Mouse (Mus musculus): Measurements from ENCODE around the gene Eif3m. TPM values are rescaled to one million over a fixed set of nuclear protein-coding genes. Genes with fewer than 3 reads are reported as not detected.

Gene Eif3m
- polyA plus RNA-seq (2016; fragmentation: Nextera tagmentation; extraction: Ambion mirVana), result 285 and 314 TPM in 2 replicates

- Histone ChIP-seq H3K36me3 (peaks cover 21% of the 10 kb centered on the region), H3K4me3 (peak within 1 kb of the TSS; percentile 98), H3K9me3 (replicated peaks) (no peaks in the 10 kb centered on the region), H3K27ac (replicated peaks) (peak within 1 kb of the TSS; percentile 94), H3K4me1 (peaks cover 22% of the 10 kb centered on the region), H3K27me3 (ENCODE audit: low read depth, poor library complexity, severe bottlenecking) (no peaks in the 10 kb centered on the region)
- WGBS, result under 1% methylated on average over 25 of the region's 25 CpGs
- DNase-seq (ENCODE audit: low spot score), result peak; percentile 90
These were observed at the start of gene Eif3m for GRCm38 (mm10) chr2:105016967-105017287. Gene Eif3m, minus strand, starts transcription at chr2:105017080.

GRCm38 (mm10) chr2:105062741-105063372 is 46.0 kb upstream of the Eif3m start:
- H3K4me3 ChIP-seq, result no peak overlapping the region
- H3K4me1 ChIP-seq, result peaks cover 6% of the 10 kb centered on the region
- no peak for DNase-seq (ENCODE audit: low spot score)
- no peaks in the 10 kb centered on the region for H3K36me3 ChIP-seq
- no peaks in the 10 kb centered on the region for H3K9me3 ChIP-seq (replicated peaks)
- 64% methylated on average over 7 of the region's 7 CpGs for WGBS
- H3K27ac ChIP-seq (replicated peaks), result no peak overlapping the region
- no peaks in the 10 kb centered on the region for H3K27me3 ChIP-seq (ENCODE audit: low read depth, poor library complexity, severe bottlenecking)

DNA sequence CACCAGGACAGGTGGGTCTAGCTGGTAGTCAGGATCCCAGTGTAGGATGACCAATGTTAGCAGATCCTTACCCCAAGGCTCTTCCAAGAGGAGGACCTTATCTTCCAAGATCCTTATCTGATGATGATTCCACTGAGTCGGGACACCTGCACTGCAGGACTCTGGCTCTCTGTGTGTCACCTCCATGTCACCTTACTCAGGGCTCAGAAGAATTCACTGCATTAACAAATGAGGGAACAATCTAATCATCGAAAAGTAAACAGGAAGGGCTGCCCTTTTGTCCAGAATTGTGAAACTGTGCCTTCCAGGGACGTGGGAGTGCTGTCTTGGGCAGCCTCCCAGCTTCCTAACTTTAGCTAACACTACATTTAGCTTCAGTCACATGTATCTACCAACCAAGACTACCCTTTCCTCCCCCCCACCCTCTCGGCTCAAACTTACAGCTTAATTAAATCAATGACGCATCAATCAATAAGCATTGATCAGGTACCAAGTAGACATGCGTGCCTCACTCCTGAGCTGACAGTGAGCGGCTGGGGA is 41.8 kb upstream of the Eif3m start:
- 81% methylated on average over 7 of the region's 7 CpGs for WGBS
- Histone ChIP-seq H3K36me3 (no peaks in the 10 kb centered on the region), H3K4me3 (no peak overlapping the region), H3K27ac (replicated peaks) (no peak overlapping the region), H3K9me3 (replicated peaks) (no peaks in the 10 kb centered on the region), H3K4me1 (peaks cover 6% of the 10 kb centered on the region), H3K27me3 (ENCODE audit: low read depth, poor library complexity, severe bottlenecking) (no peaks in the 10 kb centered on the region)
- no peak for DNase-seq (ENCODE audit: low spot score)

DNA sequence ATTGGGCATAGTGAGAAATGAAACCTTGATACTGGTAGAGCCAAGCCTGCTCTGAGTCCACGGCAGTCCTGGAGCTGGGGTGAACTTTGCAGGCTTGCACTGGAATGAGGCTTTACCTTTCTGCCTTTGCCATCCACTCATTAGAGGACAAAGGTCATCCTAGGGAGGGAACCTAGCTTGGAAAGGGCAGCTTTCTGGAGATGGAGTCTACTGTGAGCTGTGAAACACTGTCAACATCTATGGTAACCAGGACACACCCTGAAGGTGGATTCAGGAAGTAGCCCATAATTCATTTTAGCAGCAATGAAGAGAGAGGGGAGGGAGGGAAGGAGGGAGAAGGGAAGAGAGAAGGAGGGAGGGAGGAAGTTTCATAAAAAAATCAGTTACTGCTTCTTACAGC is 38.6 kb upstream of the Eif3m start:
- Histone ChIP-seq H3K9me3 (replicated peaks) (no peaks in the 10 kb centered on the region), H3K4me3 (no peak overlapping the region), H3K4me1 (no peaks in the 10 kb centered on the region), H3K36me3 (no peaks in the 10 kb centered on the region), H3K27me3 (ENCODE audit: low read depth, poor library complexity, severe bottlenecking) (no peaks in the 10 kb centered on the region), H3K27ac (replicated peaks) (no peak overlapping the region)
- no peak for DNase-seq (ENCODE audit: low spot score)
- 83% methylated on average over 1 of the region's 1 CpGs for WGBS

DNA sequence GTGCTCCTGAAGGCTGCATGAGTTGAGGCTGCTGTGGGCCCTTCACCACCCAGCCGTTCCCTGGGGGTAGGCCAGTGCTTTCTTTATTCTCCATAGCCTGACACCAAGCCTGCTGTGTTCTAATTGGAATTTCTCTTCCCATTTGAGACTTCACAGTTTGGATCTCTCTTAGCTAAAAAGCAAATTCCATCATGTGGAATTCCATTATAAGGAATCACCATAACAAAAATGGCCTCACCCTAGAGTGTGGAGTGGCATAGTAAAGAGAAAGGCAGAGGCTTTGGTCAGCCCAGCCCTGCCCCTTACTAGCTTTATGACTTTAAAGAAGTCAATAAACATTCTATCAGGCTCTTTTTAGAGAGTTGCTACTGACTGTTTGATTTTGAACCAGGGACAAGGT is 31.4 kb upstream of the Eif3m start:
- no peak for DNase-seq (ENCODE audit: low spot score)
- H3K4me3 ChIP-seq, result no peak overlapping the region
- H3K27me3 ChIP-seq (ENCODE audit: low read depth, poor library complexity, severe bottlenecking), result no peaks in the 10 kb centered on the region
- H3K4me1 ChIP-seq, result no peaks in the 10 kb centered on the region
- 54% methylated on average over 1 of the region's 1 CpGs for WGBS
- no peaks in the 10 kb centered on the region for H3K36me3 ChIP-seq
- H3K27ac ChIP-seq (replicated peaks), result no peak overlapping the region
- H3K9me3 ChIP-seq (replicated peaks), result no peaks in the 10 kb centered on the region

- Histone ChIP-seq H3K27ac (replicated peaks) (no peak overlapping the region), H3K36me3 (no peaks in the 10 kb centered on the region), H3K4me3 (no peak overlapping the region), H3K9me3 (replicated peaks) (no peaks in the 10 kb centered on the region), H3K4me1 (no peaks in the 10 kb centered on the region), H3K27me3 (ENCODE audit: low read depth, poor library complexity, severe bottlenecking) (no peaks in the 10 kb centered on the region)
- no peak for DNase-seq (ENCODE audit: low spot score)
- WGBS, result 88% methylated on average over 4 of the region's 4 CpGs
These were observed 26.3 kb upstream of the Eif3m start for GRCm38 (mm10) chr2:105043152-105043551.

GRCm38 (mm10) chr2:105040859-105041258 is 24.0 kb upstream of the Eif3m start:
- H3K9me3 ChIP-seq (replicated peaks), result no peaks in the 10 kb centered on the region
- no peak for DNase-seq (ENCODE audit: low spot score)
- H3K27ac ChIP-seq (replicated peaks), result no peak overlapping the region
- no peaks in the 10 kb centered on the region for H3K36me3 ChIP-seq
- H3K4me1 ChIP-seq, result no peaks in the 10 kb centered on the region
- no peak overlapping the region for H3K4me3 ChIP-seq
- WGBS, result 76% methylated on average over 4 of the region's 4 CpGs
- no peaks in the 10 kb centered on the region for H3K27me3 ChIP-seq (ENCODE audit: low read depth, poor library complexity, severe bottlenecking)

- Histone ChIP-seq H3K4me1 (peaks cover 7% of the 10 kb centered on the region), H3K4me3 (no peak overlapping the region), H3K9me3 (replicated peaks) (no peaks in the 10 kb centered on the region), H3K36me3 (no peaks in the 10 kb centered on the region), H3K27me3 (ENCODE audit: low read depth, poor library complexity, severe bottlenecking) (no peaks in the 10 kb centered on the region), H3K27ac (replicated peaks) (no peak overlapping the region)
- DNase-seq (ENCODE audit: low spot score), result no peak
- WGBS, result 94% methylated on average over 5 of the region's 5 CpGs
These were observed 22.0 kb upstream of the Eif3m start for GRCm38 (mm10) chr2:105038879-105039278.

- H3K4me3 ChIP-seq, result no peak overlapping the region
- no peak for DNase-seq (ENCODE audit: low spot score)
- peaks cover 7% of the 10 kb centered on the region for H3K4me1 ChIP-seq
- no peaks in the 10 kb centered on the region for H3K36me3 ChIP-seq
- H3K27ac ChIP-seq (replicated peaks), result no peak overlapping the region
- WGBS, result 82% methylated on average over 7 of the region's 7 CpGs
- H3K27me3 ChIP-seq (ENCODE audit: low read depth, poor library complexity, severe bottlenecking), result no peaks in the 10 kb centered on the region
- H3K9me3 ChIP-seq (replicated peaks), result no peaks in the 10 kb centered on the region
These were observed 21.2 kb upstream of the Eif3m start for GRCm38 (mm10) chr2:105037956-105038569.

GRCm38 (mm10) chr2:105036401-105037070 is 19.7 kb upstream of the Eif3m start:
- 86% methylated on average over 11 of the region's 11 CpGs for WGBS

GRCm38 (mm10) chr2:105035985-105036384 is 19.1 kb upstream of the Eif3m start:
- no peak for DNase-seq (ENCODE audit: low spot score)
- Histone ChIP-seq H3K27ac (replicated peaks) (no peak overlapping the region), H3K9me3 (replicated peaks) (no peaks in the 10 kb centered on the region), H3K27me3 (ENCODE audit: low read depth, poor library complexity, severe bottlenecking) (no peaks in the 10 kb centered on the region), H3K36me3 (no peaks in the 10 kb centered on the region), H3K4me1 (peaks cover 7% of the 10 kb centered on the region), H3K4me3 (no peak overlapping the region)
- 77% methylated on average over 11 of the region's 11 CpGs for WGBS

More at GRCm38 (mm10) chr2:105036401-105037070, 19.7 kb upstream of the Eif3m start:
- no peaks in the 10 kb centered on the region for H3K27me3 ChIP-seq (ENCODE audit: low read depth, poor library complexity, severe bottlenecking)
- H3K36me3 ChIP-seq, result no peaks in the 10 kb centered on the region
- peaks cover 7% of the 10 kb centered on the region for H3K4me1 ChIP-seq
- H3K27ac ChIP-seq (replicated peaks), result no peak overlapping the region
- H3K4me3 ChIP-seq, result no peak overlapping the region
- DNase-seq (ENCODE audit: low spot score), result no peak
- H3K9me3 ChIP-seq (replicated peaks), result no peaks in the 10 kb centered on the region

GRCm38 (mm10) chr2:105034084-105034483 is 17.2 kb upstream of the Eif3m start:
- Histone ChIP-seq H3K27ac (replicated peaks) (no peak overlapping the region), H3K27me3 (ENCODE audit: low read depth, poor library complexity, severe bottlenecking) (no peaks in the 10 kb centered on the region), H3K36me3 (no peaks in the 10 kb centered on the region), H3K4me1 (peaks cover 7% of the 10 kb centered on the region), H3K9me3 (replicated peaks) (no peaks in the 10 kb centered on the region), H3K4me3 (no peak overlapping the region)
- no peak for DNase-seq (ENCODE audit: low spot score)
- WGBS, result 77% methylated on average over 3 of the region's 3 CpGs

GRCm38 (mm10) chr2:105030505-105030904 is 13.6 kb upstream of the Eif3m start:
- Histone ChIP-seq H3K9me3 (replicated peaks) (no peaks in the 10 kb centered on the region), H3K27ac (replicated peaks) (no peak overlapping the region), H3K4me3 (no peak overlapping the region), H3K4me1 (peaks cover 4% of the 10 kb centered on the region), H3K36me3 (no peaks in the 10 kb centered on the region), H3K27me3 (ENCODE audit: low read depth, poor library complexity, severe bottlenecking) (no peaks in the 10 kb centered on the region)
- 87% methylated on average over 5 of the region's 5 CpGs for WGBS
- no peak for DNase-seq (ENCODE audit: low spot score)

Measured in midbrain, embryonic 10.5 days (tissue).